Mouse (Mus musculus) midbrain, postnatal 0 days (tissue): ENCODE results near the gene Pwp2. TPM values are rescaled to one million over a fixed set of nuclear protein-coding genes. Genes with fewer than 3 reads are reported as not detected.
A peak's percentile ranks its signal among the peaks of the same experiment; 100 is the strongest.

ENCODE experiments used
- ATAC-seq: fragments of 200-750 bp; cut with Nextera tagmentation; 2 replicates; pipeline ENCODE4 v1.8.0; 2017; ENCODE audit warnings: moderate number of reproducible peaks, mild to moderate bottlenecking, moderate TSS enrichment, moderate library complexity; ENCODE audit not compliant: low FRiP score
- DNase-seq: peaks from one replicate; pipeline ENCODE4 v3.0.0-alpha.2; 2015; ENCODE audit warnings: low spot score
- H3K27ac ChIP-seq: fragments of 300-500 bp; sonication (generic); 2 replicates; pipeline ENCODE4 v1.5.1; 2014; ENCODE audit warnings: low read depth, mild to moderate bottlenecking, low read length, mixed read lengths
- H3K27me3 ChIP-seq: fragments of 300-500 bp; sonication (generic); 2 replicates; pipeline ENCODE4 v1.6.1; 2014; ENCODE audit warnings: low read length, control low read depth, mixed read lengths; ENCODE audit not compliant: insufficient read depth
- H3K36me3 ChIP-seq: fragments of 300-500 bp; sonication (generic); 2 replicates; pipeline ENCODE4 v1.6.1; 2014; ENCODE audit warnings: low read length, control low read depth, mixed read lengths; ENCODE audit not compliant: insufficient read depth
- H3K4me1 ChIP-seq: fragments of 300-500 bp; sonication (generic); 2 replicates; pipeline ENCODE4 v1.6.1; 2014; ENCODE audit warnings: mild to moderate bottlenecking, control low read depth, antibody characterized with exemption, low read length, mixed read lengths; ENCODE audit not compliant: insufficient read depth
- H3K4me2 ChIP-seq: fragments of 300-500 bp; sonication (generic); 2 replicates; pipeline ENCODE4 v1.6.1; 2014; ENCODE audit warnings: low read depth, mild to moderate bottlenecking, low read length, mixed read lengths; ENCODE audit not compliant: poor library complexity, severe bottlenecking
- H3K4me3 ChIP-seq: fragments of 300-500 bp; sonication (generic); 2 replicates; pipeline ENCODE4 v1.5.1; 2014; ENCODE audit warnings: low read depth, mild to moderate bottlenecking, low read length, moderate library complexity
- H3K9ac ChIP-seq: fragments of 300-500 bp; sonication (generic); replicated peaks from 2 replicates; pipeline ENCODE4 v1.6.1; 2014; ENCODE audit warnings: mild to moderate bottlenecking, low read length, moderate library complexity, mixed read lengths; ENCODE audit not compliant: poor library complexity, severe bottlenecking
- H3K9me3 ChIP-seq: fragments of 300-500 bp; sonication (generic); 2 replicates; pipeline ENCODE4 v1.6.1; 2016; ENCODE audit warnings: low read length, control low read depth
- CTCF ChIP-seq: IDR thresholded peaks from 2 replicates; pipeline ENCODE4 v1.5.1; 2016; ENCODE audit warnings: antibody characterized with exemption, mild to moderate bottlenecking
- WGBS: fragments of 180-500 bp; shearing (Covaris S2); extraction: QIAGEN DNeasy Blood & Tissue Kit; methylation state at CpG from one replicate; pipeline ENCODE4 v1.1.7; 2014; 5-methylcytosine and 5-hydroxymethylcytosine counted together
- polyA plus RNA-seq: library from polyadenylated mRNA; unstranded; fragments of >200 nt; fragmentation: Nextera tagmentation; extraction: Ambion mirVana; gene quantifications from 2 replicates; pipeline ENCODE4 v1.2.1, GENCODE M21; 2015
- total RNA-seq: library from RNA; depleted of rRNA; stranded (reverse); fragments of >200 nt; gene quantifications from 2 replicates; pipeline ENCODE4 v1.2.3, GENCODE M21; 2014

Pwp2 gene
- total and polyA plus RNA-seq, 2 experiments from 2014 or later: 13.4 to 24.5 TPM

- DNase-seq (no peak), ATAC-seq (no peak)
- Histone ChIP-seq H3K4me1 (no peaks in the 10 kb centered on the region), H3K27ac (no peak overlapping the region), H3K36me3 (no peaks in the 10 kb centered on the region), H3K4me2 (no peak overlapping the region), H3K9me3 (no peaks in the 10 kb centered on the region), H3K27me3 (no peaks in the 10 kb centered on the region), H3K9ac (no peak overlapping the region), H3K4me3 (no peak overlapping the region)
- TF ChIP-seq CTCF: no peak
- 79% methylated on average over 11 of the region's 11 CpGs for WGBS
Measured at GRCm38 (mm10) chr10:78139572-78140250, 45.2 kb downstream of the Pwp2 start.

- Histone ChIP-seq H3K9ac (no peak overlapping the region), H3K27me3 (no peaks in the 10 kb centered on the region), H3K9me3 (no peaks in the 10 kb centered on the region), H3K4me3 (no peak overlapping the region), H3K36me3 (no peaks in the 10 kb centered on the region), H3K27ac (no peak overlapping the region), H3K4me2 (no peak overlapping the region), H3K4me1 (no peaks in the 10 kb centered on the region)
- peak; percentile 61; the same call in 1 of the 2 replicates for ATAC-seq
- TF ChIP-seq CTCF: no peak
- WGBS: 49% methylated on average over 14 of the region's 14 CpGs
- peak; percentile 37 for DNase-seq
Measured at GRCm38 (mm10) chr10:78138812-78139523, 46.0 kb downstream of the Pwp2 start.

GRCm38 (mm10) chr10:78137191-78137590 is 47.8 kb downstream of the Pwp2 start:
- WGBS: 89% methylated on average over 3 of the region's 3 CpGs
- H3K4me2 ChIP-seq: no peak overlapping the region
- ATAC-seq: no peak
- no peak for TF ChIP-seq CTCF
- H3K4me3 ChIP-seq: no peak overlapping the region
- no peaks in the 10 kb centered on the region for H3K9me3 ChIP-seq
- DNase-seq: no peak
- H3K4me1 ChIP-seq: no peaks in the 10 kb centered on the region
- H3K27ac ChIP-seq: no peak overlapping the region
- H3K27me3 ChIP-seq: no peaks in the 10 kb centered on the region
- H3K9ac ChIP-seq: no peak overlapping the region
- no peaks in the 10 kb centered on the region for H3K36me3 ChIP-seq

GRCm38 (mm10) chr10:78135947-78136346 is 49.0 kb downstream of the Pwp2 start:
- no peaks in the 10 kb centered on the region for H3K4me1 ChIP-seq
- 83% methylated on average over 5 of the region's 5 CpGs for WGBS
- TF ChIP-seq CTCF: no peak
- H3K36me3 ChIP-seq: no peaks in the 10 kb centered on the region
- ATAC-seq (no peak), DNase-seq (no peak)
- no peaks in the 10 kb centered on the region for H3K27me3 ChIP-seq
- no peak overlapping the region for H3K4me2 ChIP-seq
- H3K27ac ChIP-seq: no peak overlapping the region
- H3K9ac ChIP-seq: no peak overlapping the region
- no peaks in the 10 kb centered on the region for H3K9me3 ChIP-seq
- no peak overlapping the region for H3K4me3 ChIP-seq

- 14% methylated on average over 14 of the region's 14 CpGs for WGBS
- Histone ChIP-seq H3K27ac (no peak overlapping the region), H3K9me3 (no peaks in the 10 kb centered on the region), H3K36me3 (no peaks in the 10 kb centered on the region), H3K9ac (no peak overlapping the region), H3K4me3 (no peak overlapping the region), H3K4me2 (no peak overlapping the region; the same call in 1 of the 2 replicates), H3K27me3 (no peaks in the 10 kb centered on the region), H3K4me1 (no peaks in the 10 kb centered on the region)
- ATAC-seq (no peak), DNase-seq (no peak)
- no peak for TF ChIP-seq CTCF
Measured at GRCm38 (mm10) chr10:78134975-78135798, 49.8 kb downstream of the Pwp2 start.
